Mouse (Mus musculus) cerebellum, adult 11 months (tissue): Measurements from ENCODE around the gene Plod1.
"Not testable (repeated sequence)": the region's sequence is repeated elsewhere in the genome, so short reads cannot be mapped to it uniquely, and the experiment has no call there.

Experiments
- DNase-seq: peaks from one replicate; pipeline ENCODE4 v3.0.0; 2022

Gene Plod1

GRCm38 (mm10) chr4:147887277-147887676 lies 49.3 kb downstream of the Plod1 start:
- no peak for DNase-seq

- no peak for DNase-seq
Measured at GRCm38 (mm10) chr4:147886158-147886557, 50.4 kb downstream of the Plod1 start.

- DNase-seq: no peak
Measured at GRCm38 (mm10) chr4:147884138-147884537, 52.4 kb downstream of the Plod1 start.

GRCm38 (mm10) chr4:147883041-147883440 lies 53.5 kb downstream of the Plod1 start:
- no peak for DNase-seq

GRCm38 (mm10) chr4:147881792-147882191 lies 54.8 kb downstream of the Plod1 start:
- no peak for DNase-seq

- no peak for DNase-seq
Measured at GRCm38 (mm10) chr4:147879865-147880264, 56.7 kb downstream of the Plod1 start.

- no peak for DNase-seq
Measured at GRCm38 (mm10) chr4:147879456-147879855, 57.1 kb downstream of the Plod1 start.

- DNase-seq: no peak
Measured at GRCm38 (mm10) chr4:147878537-147878936, 58.0 kb downstream of the Plod1 start.

- DNase-seq: no peak
Measured at GRCm38 (mm10) chr4:147875852-147876575, 60.6 kb downstream of the Plod1 start.

- DNase-seq: no peak
Measured at GRCm38 (mm10) chr4:147869238-147869637, 67.3 kb downstream of the Plod1 start.

GRCm38 (mm10) chr4:147868450-147869031 lies 68.0 kb downstream of the Plod1 start, which contains the start of the genes Miip and Fv1:
Gene Miip, minus strand, starts transcription at chr4:147868816.
Gene Fv1, plus strand, starts transcription at chr4:147868979.
- DNase-seq: peak; percentile 89

GRCm38 (mm10) chr4:147867563-147868449 lies 68.8 kb downstream of the Plod1 start:
- DNase-seq: no peak

- DNase-seq: not testable (repeated sequence)
Measured at GRCm38 (mm10) chr4:147866793-147867192, 69.8 kb downstream of the Plod1 start.

GRCm38 (mm10) chr4:147866056-147866455 lies 70.5 kb downstream of the Plod1 start:
- DNase-seq: no peak

- no peak for DNase-seq
Measured at GRCm38 (mm10) chr4:147865651-147866050, 70.9 kb downstream of the Plod1 start.

- DNase-seq: no peak
Measured at GRCm38 (mm10) chr4:147862051-147862450, 74.5 kb downstream of the Plod1 start.
